Mouse (Mus musculus) layer of hippocampus, adult 8-10 months (tissue): ENCODE results near the gene Tpp1. TPM values are rescaled to one million over a fixed set of nuclear protein-coding genes. Genes with fewer than 3 reads are reported as not detected.

Experiments
- DNase-seq, 2 experiments: peaks; one replicate each; pipeline ENCODE4 v3.0.0; 2022; ENCODE audit warnings: low spot score in 2 of 2
- total RNA-seq, 4 experiments: library from RNA; stranded (reverse); gene quantifications; 2 replicates each; pipeline ENCODE4 v1.2.4; 2022

The Tpp1 gene
- 100 to 1,000 TPM in 1 of 4 experiments, 10 to 100 TPM in 3; 62.3 to 111 (median 75.7) TPM for total RNA-seq

GRCm38 (mm10) chr7:105751491-105752433, at the start of gene Tpp1:
Gene Tpp1 (minus strand): TSS chr7:105752235.
- DNase-seq: peak; percentile 95 to 96

GRCm38 (mm10) chr7:105796972-105797371, 44.9 kb upstream of the Tpp1 start:
- no peak for DNase-seq

- no peak for DNase-seq
Measured at GRCm38 (mm10) chr7:105795759-105796366, 43.8 kb upstream of the Tpp1 start.

- DNase-seq: no peak
Measured at GRCm38 (mm10) chr7:105793701-105794100, 41.7 kb upstream of the Tpp1 start.

GRCm38 (mm10) chr7:105791147-105791546, 39.1 kb upstream of the Tpp1 start:
- DNase-seq: no peak

GRCm38 (mm10) chr7:105787285-105788140, 35.5 kb upstream of the Tpp1 start, which contains the start of gene Dchs1:
Gene Dchs1 (minus strand): TSS chr7:105787654.
- DNase-seq: no peak

GRCm38 (mm10) chr7:105786506-105787284, 34.7 kb upstream of the Tpp1 start:
- no peak for DNase-seq

GRCm38 (mm10) chr7:105784556-105784955, 32.5 kb upstream of the Tpp1 start:
- DNase-seq: no peak

GRCm38 (mm10) chr7:105783861-105784260, 31.8 kb upstream of the Tpp1 start:
- DNase-seq: no peak

- DNase-seq: no peak
Measured at GRCm38 (mm10) chr7:105778553-105779265, 26.7 kb upstream of the Tpp1 start.

- no peak for DNase-seq
Measured at GRCm38 (mm10) chr7:105777797-105778552, 25.9 kb upstream of the Tpp1 start.

GRCm38 (mm10) chr7:105777316-105777715, 25.3 kb upstream of the Tpp1 start:
- no peak for DNase-seq

GRCm38 (mm10) chr7:105776026-105776425, 24.0 kb upstream of the Tpp1 start:
- DNase-seq: no peak

GRCm38 (mm10) chr7:105774661-105775060, 22.6 kb upstream of the Tpp1 start:
- no peak for DNase-seq

- no peak for DNase-seq
Measured at GRCm38 (mm10) chr7:105773041-105773440, 21.0 kb upstream of the Tpp1 start.

- no peak for DNase-seq
Measured at GRCm38 (mm10) chr7:105772331-105772730, 20.3 kb upstream of the Tpp1 start.

GRCm38 (mm10) chr7:105769959-105770358, 17.9 kb upstream of the Tpp1 start:
- no peak for DNase-seq

- DNase-seq: no peak
Measured at GRCm38 (mm10) chr7:105767729-105768165, 15.7 kb upstream of the Tpp1 start.

- DNase-seq: no peak
Measured at GRCm38 (mm10) chr7:105764331-105764730, 12.3 kb upstream of the Tpp1 start.
